Mouse (Mus musculus): ENCODE data around the gene Tbrg4.

Gene Tbrg4

GRCm38 (mm10) chr11:6588295-6588694, 37.6 kb downstream of the Tbrg4 start:
- DNase-seq = no peak

GRCm38 (mm10) chr11:6587249-6587940, 38.5 kb downstream of the Tbrg4 start:
- no peak for DNase-seq

GRCm38 (mm10) chr11:6586660-6587059, 39.2 kb downstream of the Tbrg4 start:
- no peak for DNase-seq

GRCm38 (mm10) chr11:6585748-6586147, 40.1 kb downstream of the Tbrg4 start:
- DNase-seq = no peak

GRCm38 (mm10) chr11:6581560-6581959, 44.3 kb downstream of the Tbrg4 start:
- no peak for DNase-seq

GRCm38 (mm10) chr11:6580065-6580750, 45.7 kb downstream of the Tbrg4 start:
- DNase-seq = no peak

GRCm38 (mm10) chr11:6579361-6579760, 46.5 kb downstream of the Tbrg4 start:
- DNase-seq = no peak

- no peak for DNase-seq
Measured at GRCm38 (mm10) chr11:6576151-6576550, 49.7 kb downstream of the Tbrg4 start.

GRCm38 (mm10) chr11:6569410-6569777, 56.5 kb downstream of the Tbrg4 start:
- DNase-seq = no peak

GRCm38 (mm10) chr11:6568584-6569409, 57.1 kb downstream of the Tbrg4 start:
- peak; percentile 74 for DNase-seq

- no peak for DNase-seq
Measured at GRCm38 (mm10) chr11:6567951-6568350, 57.9 kb downstream of the Tbrg4 start.

GRCm38 (mm10) chr11:6566496-6566895, 59.4 kb downstream of the Tbrg4 start:
- no peak for DNase-seq
